16 mouse cellular contexts compared by ENCODE assay signal in genomic region chr4:85420429-85420828, GRCm38 (mm10).
"Had no signal": no experiment of that assay in that cellular context is flagged by ENCODE, and none has a peak within 500 bp of the region (broad histone marks: within the 10 kb centered on the region; RNA-seq: fewer than 3 reads in every experiment).

No protein-coding gene starts in this region.

- H3K4me3 ChIP-seq: neural tube, embryonic 13.5 days; neural tube, embryonic 15.5 days; stomach, embryonic 15.5 days had no signal

- H3K9ac ChIP-seq: neural tube, embryonic 13.5 days; neural tube, embryonic 15.5 days; stomach, embryonic 15.5 days had no signal

- H3K4me2 ChIP-seq: neural tube, embryonic 13.5 days; neural tube, embryonic 15.5 days; stomach, embryonic 15.5 days had no signal

- H3K27ac ChIP-seq: neural tube, embryonic 13.5 days; neural tube, embryonic 15.5 days; stomach, embryonic 15.5 days; stomach, postnatal 0 days had no signal

- H3K36me3 ChIP-seq: neural tube, embryonic 13.5 days; neural tube, embryonic 15.5 days; stomach, embryonic 15.5 days had no signal

- H3K9me3 ChIP-seq: neural tube, embryonic 13.5 days; neural tube, embryonic 15.5 days; stomach, embryonic 15.5 days had no signal

- DNase-seq: retina, postnatal 1 day; right cerebral cortex, adult 18-20 months; right cerebral cortex, postnatal 14 days; right cerebral cortex, postnatal 25 days; right cerebral cortex, postnatal 4 days; spleen, adult 18-20 months; thymus, adult 18-20 months; thymus, adult 2 months; thymus, postnatal 14 days; thymus, postnatal 25 days; thymus, postnatal 36 days; thymus, postnatal 4 days had no signal

- H3K27me3 ChIP-seq: neural tube, embryonic 13.5 days; neural tube, embryonic 15.5 days; stomach, embryonic 15.5 days had no signal

- H3K4me1 ChIP-seq: neural tube, embryonic 13.5 days; neural tube, embryonic 15.5 days; stomach, embryonic 15.5 days had no signal
